11 mouse cellular contexts compared by ENCODE assay signal in the genomic region with DNA sequence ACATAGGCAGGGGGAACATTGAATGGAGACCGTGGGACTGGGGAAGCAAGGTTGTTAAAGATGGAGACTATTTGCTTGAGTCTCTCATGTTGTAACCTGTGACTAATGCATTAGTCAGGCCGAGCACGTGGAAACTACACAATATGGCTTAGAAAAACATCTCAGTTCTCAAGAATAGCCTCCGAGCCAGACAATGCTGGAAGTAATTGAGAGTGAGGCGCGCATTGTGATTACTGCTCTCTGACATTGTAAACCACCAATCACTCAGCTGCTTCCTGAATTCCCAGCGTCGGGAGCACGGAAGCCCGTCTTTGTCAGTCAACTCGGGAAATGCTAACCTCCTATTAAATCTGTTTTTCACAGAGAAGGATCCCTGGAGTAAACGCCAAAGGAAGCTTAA. TPM values are rescaled to one million over a fixed set of nuclear protein-coding genes. Genes with fewer than 3 reads are reported as not detected.
DNase-seq lines count a peak whose midpoint lies in the region; ATAC-seq and TF ChIP-seq lines count a peak whose summit lies in the region.
"Had no signal": no experiment of that assay in that cellular context is flagged by ENCODE, and none has a peak within 500 bp of the region (broad histone marks: within the 10 kb centered on the region; RNA-seq: fewer than 3 reads in every experiment).

No protein-coding gene starts in this region.

- WGBS in embryonic facial prominence, embryonic 15.5 days: 5% methylated on average over 12 of the region's 12 CpGs

- H3K9me3 ChIP-seq in embryonic facial prominence, embryonic 15.5 days (replicated peaks): no peaks in the 10 kb centered on the region
- H3K9me3 ChIP-seq: limb, embryonic 12.5 days had no signal

- ATAC-seq in embryonic facial prominence, embryonic 15.5 days (ENCODE audit: insufficient number of reproducible peaks, low FRiP score, low TSS enrichment, low read depth): peak; percentile 55

- H3K4me3 ChIP-seq in gastrocnemius, adult 2 months: no peak overlapping the region
- no peak overlapping the region for H3K4me3 ChIP-seq in embryonic facial prominence, embryonic 15.5 days (replicated peaks)
- H3K4me3 ChIP-seq: limb, embryonic 12.5 days had no signal

- H3K36me3 ChIP-seq in embryonic facial prominence, embryonic 15.5 days: no peaks in the 10 kb centered on the region
- H3K36me3 ChIP-seq: limb, embryonic 12.5 days had no signal

- no peak overlapping the region for H3K9ac ChIP-seq in embryonic facial prominence, embryonic 15.5 days
- H3K9ac ChIP-seq: limb, embryonic 12.5 days had no signal

- intact Hi-C loops in gastrocnemius, adult 2 months (cut with DNase I): loop anchor here (5.0 to 10.0 kb wide), 2 partner anchors 177 to 219 kb away; a partner anchor contains a TSS
- intact Hi-C loops in gastrocnemius, postnatal 36 days (cut with DNase I): no loop called here

- DNase-seq in gastrocnemius, adult 2 months: no peak
- DNase-seq in gastrocnemius, postnatal 36 days: no peak
- DNase-seq in 416B (ENCODE audit: low read depth): peak; percentile 77
- peak; percentile 66 for DNase-seq in mesoderm, embryonic 11.5 days (ENCODE audit: low read depth, low spot score)
- no peak for DNase-seq in gastrocnemius, postnatal 25 days
- no peak for DNase-seq in right cerebral cortex, postnatal 14 days
- no peak for DNase-seq in layer of hippocampus, adult 9-10 months (ENCODE audit: low spot score)

- H3K27me3 ChIP-seq in embryonic facial prominence, embryonic 15.5 days: no peaks in the 10 kb centered on the region

- H3K27ac ChIP-seq in gastrocnemius, adult 2 months: peak overlapping the region; percentile 31; the same call in 1 of the 2 replicates
- peak overlapping the region; percentile 65; the same call in 1 of the 2 replicates for H3K27ac ChIP-seq in embryonic facial prominence, embryonic 15.5 days (replicated peaks)
- H3K27ac ChIP-seq: limb, embryonic 12.5 days had no signal

- TF ChIP-seq CTCF in gastrocnemius, adult 2 months (IDR thresholded peaks at IDR 0.05): no peak

- H3K4me1 ChIP-seq in embryonic facial prominence, embryonic 15.5 days: peaks cover 30% of the 10 kb centered on the region

- H3K4me2 ChIP-seq in embryonic facial prominence, embryonic 15.5 days (replicated peaks): peak overlapping the region; percentile 25
- H3K4me2 ChIP-seq: limb, embryonic 12.5 days had no signal

RNA-seq across cellular contexts. Expression of a gene that starts 48.6 kb away (rescaled TPM):
- total RNA-seq in gastrocnemius, adult 2 months (2021): not detected
- not detected for total RNA-seq in gastrocnemius, postnatal 36 days (2021)
- polyA plus RNA-seq in embryonic facial prominence, embryonic 15.5 days (2015; fragmentation: Nextera tagmentation; extraction: Ambion mirVana): not detected in 2 replicates
- total RNA-seq in gastrocnemius, postnatal 25 days (2021): not detected
- total RNA-seq: common myeloid progenitor, adult 5-6 weeks had no signal
- polyA plus RNA-seq: limb, embryonic 12.5 days; small intestine, adult 2 months had no signal

Comparison
In these comparisons a context has a peak if more than half of its experiments do, and no peak if none do; other contexts are left out.
1. DNase-seq: peak in 416B (single experiment) and mesoderm, embryonic 11.5 days (single experiment); none in gastrocnemius, adult 2 months (single experiment), gastrocnemius, postnatal 36 days (0 of 2), gastrocnemius, postnatal 25 days (single experiment), right cerebral cortex, postnatal 14 days (single experiment) and layer of hippocampus, adult 9-10 months (single experiment).